Mouse (Mus musculus) thymus, adult 2 months (tissue): ENCODE measurements around the gene Wdr13. TPM values are rescaled to one million over a fixed set of nuclear protein-coding genes. Genes with fewer than 3 reads are reported as not detected.
A peak's percentile ranks its signal among the peaks of the same experiment; 100 is the strongest.

Experiments used
- DNase-seq: peaks from one replicate; pipeline ENCODE4 v3.0.0; 2021
- H3K27ac ChIP-seq: fragments of 200-500 bp; 2 replicates; pipeline ENCODE4 v1.5.1; 2012; ENCODE audit warnings: low read length, control low read depth; ENCODE audit not compliant: control insufficient read depth, insufficient read depth
- H3K27me3 ChIP-seq: fragments of 200-500 bp; 2 replicates; pipeline ENCODE4 v1.6.1; 2012; ENCODE audit warnings: mild to moderate bottlenecking, low read length, moderate library complexity, mixed read lengths; ENCODE audit not compliant: control insufficient read depth, insufficient read depth
- H3K36me3 ChIP-seq: fragments of 200-500 bp; 2 replicates; pipeline ENCODE4 v1.6.1; 2012; ENCODE audit warnings: mild to moderate bottlenecking, low read length, moderate library complexity; ENCODE audit not compliant: control insufficient read depth, insufficient read depth
- H3K4me1 ChIP-seq: fragments of 200-500 bp; replicated peaks from 2 replicates; pipeline ENCODE4 v1.6.1; 2012; ENCODE audit warnings: low read length; ENCODE audit not compliant: control insufficient read depth, insufficient read depth
- H3K4me3 ChIP-seq: fragments of 200-500 bp; 2 replicates; pipeline ENCODE4 v1.5.1; 2012; ENCODE audit warnings: mild to moderate bottlenecking, low read length, control low read depth, moderate library complexity; ENCODE audit not compliant: control insufficient read depth, insufficient read depth
- CTCF ChIP-seq: fragments of 200-500 bp; IDR thresholded peaks from 2 replicates; pipeline ENCODE4 v1.5.1; 2012; ENCODE audit warnings: mild to moderate bottlenecking, control low read depth, low read length, moderate library complexity, borderline replicate concordance; ENCODE audit not compliant: control insufficient read depth, poor library complexity, insufficient read depth; ENCODE audit errors: extremely low read depth
- POLR2A ChIP-seq: fragments of 200-500 bp; IDR thresholded peaks from 2 replicates; pipeline ENCODE4 v1.6.1; 2012; ENCODE audit warnings: mild to moderate bottlenecking, low read length, control low read depth, moderate library complexity; ENCODE audit not compliant: control insufficient read depth, poor library complexity, insufficient read depth; ENCODE audit errors: extremely low read depth
- WGBS: fragments of 180-500 bp; shearing (Covaris S2); methylation state at CpG from one replicate; pipeline ENCODE4 v1.1.7; 2018; 5-methylcytosine and 5-hydroxymethylcytosine counted together
- polyA plus RNA-seq: library from polyadenylated mRNA; depleted of rRNA; stranded (reverse); fragments of >200 nt; gene quantifications from 2 replicates; pipeline ENCODE4 v1.2.3, GENCODE M21; 2012

Gene Wdr13
- polyA plus RNA-seq, 1 experiment, result 141 TPM

DNA sequence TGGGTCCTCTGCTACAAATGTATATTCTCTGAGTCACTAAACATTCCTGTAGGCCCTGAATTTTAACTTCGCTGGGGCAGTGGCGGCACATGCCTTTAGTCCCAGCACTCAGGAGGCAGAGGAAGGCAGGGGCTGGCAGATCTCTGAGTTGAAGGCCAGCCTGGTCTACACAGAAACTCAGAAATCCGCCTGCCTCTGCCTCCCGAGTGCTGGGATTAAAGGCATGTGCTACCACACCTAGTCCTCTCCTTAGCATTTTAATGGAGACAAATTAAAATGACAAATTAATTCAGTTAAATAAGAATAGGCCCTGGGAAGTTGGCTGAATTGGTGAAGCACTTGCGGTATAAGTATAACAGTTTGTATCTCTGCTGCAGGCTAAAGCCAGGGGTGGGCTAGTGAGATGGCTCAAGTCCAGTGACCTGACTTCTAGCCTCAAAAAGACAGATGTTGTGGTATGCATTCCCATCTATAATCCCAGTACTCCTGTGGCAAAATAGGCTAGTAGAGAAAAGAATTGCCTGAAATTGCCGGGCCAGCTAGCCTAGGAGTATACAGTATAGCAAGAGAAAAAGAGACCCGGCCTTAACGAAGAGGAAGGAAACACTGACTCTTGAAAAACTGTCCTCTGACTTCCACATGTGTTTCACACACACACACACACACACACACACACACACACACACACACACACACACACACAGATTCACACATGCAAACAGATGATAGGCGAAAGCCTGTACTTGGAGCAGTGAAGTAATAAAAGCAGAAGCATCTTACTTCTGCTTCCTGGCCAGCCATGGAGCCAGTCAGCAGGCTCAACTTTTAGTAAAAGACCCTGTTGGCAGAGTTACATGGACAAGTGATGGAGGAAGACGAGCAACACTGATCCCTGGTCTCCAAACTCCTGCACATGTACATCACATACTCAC is 35.3 kb upstream of the Wdr13 start:
- Histone ChIP-seq H3K36me3 (no peaks in the 10 kb centered on the region), H3K27me3 (no peaks in the 10 kb centered on the region), H3K4me3 (no peak overlapping the region), H3K4me1 (no peaks in the 10 kb centered on the region), H3K27ac (no peak overlapping the region)
- WGBS, result 89% methylated on average over 8 of the region's 10 CpGs
- no peak for DNase-seq
- TF ChIP-seq POLR2A, result no peak
- TF ChIP-seq CTCF, result no peak

DNA sequence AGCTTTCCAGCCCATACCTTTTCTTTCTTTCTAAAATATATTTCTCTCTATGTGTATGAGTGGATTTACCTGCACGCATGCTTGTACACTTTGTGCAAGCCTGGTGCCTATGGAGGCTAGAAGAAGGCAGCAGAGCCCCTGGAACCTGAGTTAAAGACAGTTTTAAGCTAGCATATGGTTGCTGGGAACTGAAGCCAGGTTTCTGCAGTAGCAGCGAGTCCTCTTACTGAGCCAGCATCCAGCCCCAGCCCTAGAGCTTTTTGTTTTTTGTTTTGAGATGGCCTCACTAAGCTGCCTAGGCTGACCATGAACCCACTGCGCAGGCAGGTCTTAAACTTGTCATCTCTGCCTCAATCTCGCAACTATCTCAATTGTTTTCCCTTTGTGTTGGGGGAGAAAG is 31.8 kb upstream of the Wdr13 start:
- WGBS, result 98% methylated on average over 4 of the region's 4 CpGs
- no peak for TF ChIP-seq CTCF
- TF ChIP-seq POLR2A, result no peak
- no peak overlapping the region for H3K4me3 ChIP-seq
- H3K27me3 ChIP-seq, result no peaks in the 10 kb centered on the region
- no peaks in the 10 kb centered on the region for H3K4me1 ChIP-seq
- H3K36me3 ChIP-seq, result no peaks in the 10 kb centered on the region
- no peak for DNase-seq
- no peak overlapping the region for H3K27ac ChIP-seq

DNA sequence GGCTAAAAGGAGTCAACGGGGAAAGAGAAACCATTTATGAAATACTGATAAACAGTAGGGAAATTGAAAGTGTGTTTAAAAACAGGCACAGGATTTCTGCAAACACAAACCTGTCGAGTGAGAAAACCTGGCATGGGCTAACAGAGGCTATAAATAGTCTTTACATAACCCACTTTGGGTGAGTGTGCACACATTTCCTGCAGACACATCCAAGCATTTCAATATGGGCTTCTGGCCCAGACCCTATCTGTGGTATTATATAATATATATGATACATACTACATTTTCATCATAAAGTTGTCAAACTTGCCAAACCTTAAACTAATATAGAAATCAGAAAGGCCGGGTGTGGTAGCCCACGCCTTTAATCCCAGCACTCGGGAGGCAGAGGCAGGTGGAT is 30.4 kb upstream of the Wdr13 start:
- Histone ChIP-seq H3K36me3 (no peaks in the 10 kb centered on the region), H3K4me1 (no peaks in the 10 kb centered on the region), H3K27me3 (no peaks in the 10 kb centered on the region), H3K4me3 (no peak overlapping the region), H3K27ac (no peak overlapping the region)
- 70% methylated on average over 5 of the region's 5 CpGs for WGBS
- no peak for DNase-seq
- TF ChIP-seq POLR2A (no peak), CTCF (no peak)

DNA sequence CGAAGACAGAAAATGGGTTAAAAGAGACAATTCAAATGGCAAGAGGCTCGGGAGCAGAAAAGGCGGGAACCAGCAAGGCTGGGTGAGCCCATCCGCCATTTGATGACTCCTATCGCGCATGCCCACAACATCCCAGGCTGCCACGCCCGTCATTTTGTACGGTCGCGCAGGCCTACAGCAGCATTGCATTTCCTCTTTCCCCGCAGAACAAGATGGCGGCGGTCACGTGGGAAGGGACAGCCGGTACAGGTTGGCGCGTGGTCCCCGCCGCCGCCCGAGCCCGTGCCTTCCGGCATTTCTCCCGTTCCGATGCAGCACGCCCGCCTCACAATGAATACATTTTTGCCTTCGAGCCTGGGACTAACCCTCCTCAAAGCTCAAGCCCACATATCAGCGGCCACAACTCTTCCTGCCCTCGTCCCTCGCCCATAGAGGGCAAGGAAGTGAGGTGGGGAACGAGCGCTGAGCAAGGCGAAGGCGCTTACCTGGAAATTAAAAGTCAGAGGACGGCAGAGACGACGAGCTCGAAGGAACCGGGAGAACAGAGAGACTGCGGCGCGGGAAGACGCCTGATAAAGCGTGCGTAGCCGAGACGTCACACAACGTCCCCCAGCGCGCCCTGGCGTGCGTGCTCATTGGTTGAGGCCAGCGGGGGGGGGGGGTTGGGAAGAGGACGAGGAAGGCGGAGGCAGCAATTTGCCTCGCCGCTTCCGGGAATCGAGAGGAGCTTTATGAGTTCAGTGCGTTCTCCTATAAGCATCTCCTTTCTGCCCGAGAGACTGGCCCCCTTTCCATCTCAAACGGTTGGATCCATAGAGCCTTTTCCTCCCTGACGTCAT is 12.7 kb upstream of the Wdr13 start, which contains the start of gene Rbm3:
Rbm3 (minus strand) TSS at position 728 of the 839 bp plus-strand sequence.
- peak; percentile 83 for DNase-seq
- H3K4me3 ChIP-seq, result peak within 1 kb of the TSS; percentile 97
- WGBS, result under 1% methylated on average over 54 of the region's 65 CpGs
- peak within 1 kb of the TSS; percentile 97 for H3K27ac ChIP-seq
- no peaks in the 10 kb centered on the region for H3K27me3 ChIP-seq
- H3K36me3 ChIP-seq, result peaks cover 29% of the 10 kb centered on the region
- TF ChIP-seq POLR2A (peak; percentile 53; the same call in 1 of the 2 replicates), CTCF (no peak)
- peaks cover 9% of the 10 kb centered on the region for H3K4me1 ChIP-seq

DNA sequence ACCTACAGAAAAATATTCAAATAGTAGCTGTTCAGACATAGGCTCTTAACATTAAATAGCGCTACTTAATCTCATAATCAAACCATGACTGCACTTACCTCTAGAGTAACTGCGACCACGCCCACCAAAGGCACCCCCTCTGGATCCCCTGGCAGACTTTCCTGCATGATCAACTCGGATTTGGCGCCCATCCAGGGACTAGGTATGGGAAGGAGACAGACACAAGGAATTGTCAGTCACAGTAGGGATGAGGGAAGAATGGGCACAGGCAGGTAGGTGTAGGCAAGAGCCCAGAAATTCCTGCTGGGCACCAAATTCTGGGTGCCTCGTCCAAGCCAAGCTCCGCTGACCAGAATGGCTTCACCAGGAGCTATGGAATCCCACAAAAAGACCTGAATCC is 11.1 kb upstream of the Wdr13 start:
- 74% methylated on average over 5 of the region's 7 CpGs for WGBS
- Histone ChIP-seq H3K27ac (no peak overlapping the region), H3K4me3 (peak overlapping the region; percentile 97; the same call in 1 of the 2 replicates)

DNA sequence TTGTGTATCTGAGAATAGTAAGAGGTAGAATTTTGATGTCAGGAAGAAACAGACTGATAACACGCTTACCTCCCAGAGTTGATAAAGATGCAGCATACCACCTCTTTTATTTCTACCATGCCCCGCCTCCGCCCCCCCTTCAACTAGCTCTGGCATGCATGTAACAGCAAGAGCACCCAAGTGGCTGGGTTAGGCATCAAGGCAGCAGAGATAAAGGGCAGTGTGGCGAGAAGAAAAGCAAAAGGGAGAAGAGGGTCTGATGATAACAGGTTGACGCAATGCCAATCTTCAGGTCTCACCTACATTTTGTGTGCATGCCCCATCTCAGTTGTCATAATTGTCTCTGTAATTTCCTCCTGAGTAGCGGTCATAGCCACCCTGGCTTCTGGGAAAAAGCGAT is 10.3 kb upstream of the Wdr13 start:
- no peak overlapping the region for H3K27ac ChIP-seq
- DNase-seq, result no peak
- WGBS, result 88% methylated on average over 7 of the region's 7 CpGs
- TF ChIP-seq CTCF (no peak), POLR2A (no peak)
- H3K36me3 ChIP-seq, result peaks cover 47% of the 10 kb centered on the region
- H3K4me1 ChIP-seq, result peaks cover 9% of the 10 kb centered on the region
- H3K4me3 ChIP-seq, result no peak overlapping the region
- no peaks in the 10 kb centered on the region for H3K27me3 ChIP-seq

More for the DNA sequence above, 11.1 kb upstream of the Wdr13 start:
- no peaks in the 10 kb centered on the region for H3K27me3 ChIP-seq
- no peak for TF ChIP-seq POLR2A
- TF ChIP-seq CTCF, result no peak
- H3K36me3 ChIP-seq, result peaks cover 41% of the 10 kb centered on the region
- peaks cover 9% of the 10 kb centered on the region for H3K4me1 ChIP-seq
- no peak for DNase-seq
